Mouse (Mus musculus) heart, adult 8-10 months (tissue): ENCODE results near the gene Gm8165. TPM values are rescaled to one million over a fixed set of nuclear protein-coding genes. Genes with fewer than 3 reads are reported as not detected.
"Not testable (repeated sequence)": the region's sequence is repeated elsewhere in the genome, so short reads cannot be mapped to it uniquely, and the experiment has no call there.

Experiments used
- DNase-seq: peaks from one replicate; pipeline ENCODE4 v3.0.0; 2022; ENCODE audit warnings: low spot score
- total RNA-seq, 4 experiments: library from RNA; stranded (reverse); gene quantifications; 2 replicates each; pipeline ENCODE4 v1.2.4; 2022

Gm8165 gene
- total RNA-seq: not detected

DNA sequence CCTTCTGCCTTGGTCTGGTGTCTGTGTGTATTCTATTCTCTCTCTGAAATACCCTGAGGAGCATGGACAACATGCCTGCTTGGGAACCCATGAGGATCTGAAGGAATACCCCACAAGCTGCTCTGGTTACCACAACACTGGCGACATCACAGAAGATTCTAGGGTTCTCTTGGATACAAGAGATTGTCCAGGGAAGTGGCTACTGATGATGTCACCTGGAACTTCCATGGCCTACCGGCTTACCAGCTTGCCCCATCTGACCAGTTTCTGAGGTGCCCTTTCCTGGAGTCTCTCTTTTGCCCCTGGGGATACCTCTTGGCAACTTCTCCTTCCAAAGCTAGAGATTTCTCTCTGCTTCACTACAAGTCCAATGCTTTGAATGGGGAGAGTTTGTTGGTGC is at the start of gene Gm8165:
Gene Gm8165, minus strand, starts transcription at position 101 of the 400 bp plus-strand sequence.
- DNase-seq: not testable (repeated sequence)

DNA sequence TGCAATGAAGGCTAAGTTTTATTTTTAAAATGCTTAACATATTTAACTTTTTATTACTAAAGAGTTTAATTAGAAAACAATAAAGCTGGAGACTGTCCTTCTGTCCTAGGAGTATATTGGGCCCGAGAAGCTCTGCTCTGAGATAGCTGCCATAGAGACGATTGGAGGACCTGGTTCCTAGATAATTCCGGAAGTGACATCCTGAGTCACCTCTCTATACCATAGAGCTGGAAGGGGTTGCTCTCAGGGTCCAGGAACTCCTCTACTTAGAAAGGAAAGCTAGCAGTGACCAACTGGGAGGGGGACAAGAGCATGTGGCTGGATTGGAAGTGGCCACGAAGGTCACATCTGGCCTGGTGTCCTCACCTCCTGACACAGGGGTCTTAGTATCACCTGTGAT is 20.6 kb upstream of the Gm8165 start, which contains the start of gene Gm7324:
Gene Gm7324, plus strand, starts transcription at position 208 of the 400 bp plus-strand sequence.
- not testable (repeated sequence) for DNase-seq

Other genes starting within 250 kb of the Gm8165 start
- gene Gm5799, start 133.6 kb downstream of the Gm8165 start, total RNA-seq: not detected
- gene Gm17654, start 98.1 kb downstream of the Gm8165 start, total RNA-seq: not detected
- gene Gm10375, start 69.2 kb downstream of the Gm8165 start, total RNA-seq: not detected
- gene Gm7324, start 20.6 kb upstream of the Gm8165 start, total RNA-seq: under 1 TPM in 2 of 4 experiments, not detected in 2; 0.63 to 0.71 TPM
- not detected for gene Gm16506, start 50.3 kb upstream of the Gm8165 start, total RNA-seq
- not detected for gene Gm6526, start 70.7 kb upstream of the Gm8165 start, total RNA-seq
- gene Gm8180, start 107.5 kb upstream of the Gm8165 start, total RNA-seq: not detected
- gene Ear1, start 198.3 kb upstream of the Gm8165 start, total RNA-seq: under 1 TPM in 1 of 4 experiments, not detected in 3; 0.55 TPM
- gene Ear10, start 246.4 kb upstream of the Gm8165 start, total RNA-seq: not detected
- 1 to 10 TPM; 2.6 to 5.3 (median 4.2) TPM for gene Gm8113, start 248.2 kb upstream of the Gm8165 start, total RNA-seq